8 mouse cellular contexts compared by ENCODE assay signal in genomic region chr12:84219121-84219561, GRCm38 (mm10). TPM values are rescaled to one million over a fixed set of nuclear protein-coding genes. Genes with fewer than 3 reads are reported as not detected.
DNase-seq lines count a peak whose midpoint lies in the region; ATAC-seq lines count a peak whose summit lies in the region.

No protein-coding gene starts in this region.

- WGBS in embryonic facial prominence, embryonic 15.5 days: 3% methylated on average over 14 of the region's 14 CpGs
- WGBS in intestine, embryonic 16.5 days: 7% methylated on average over 14 of the region's 14 CpGs
- WGBS in midbrain, embryonic 11.5 days: 4% methylated on average over 14 of the region's 14 CpGs

- no peaks in the 10 kb centered on the region for H3K36me3 ChIP-seq in embryonic facial prominence, embryonic 15.5 days
- no peaks in the 10 kb centered on the region for H3K36me3 ChIP-seq in intestine, embryonic 16.5 days (ENCODE audit: control insufficient read depth, insufficient read depth, low read length)
- H3K36me3 ChIP-seq in midbrain, embryonic 11.5 days (ENCODE audit: control insufficient read depth, insufficient read depth, low read length): no peaks in the 10 kb centered on the region

- H3K9me3 ChIP-seq in embryonic facial prominence, embryonic 15.5 days (replicated peaks): no peaks in the 10 kb centered on the region
- H3K9me3 ChIP-seq in intestine, embryonic 16.5 days (ENCODE audit: control insufficient read depth, low read length): no peaks in the 10 kb centered on the region
- no peaks in the 10 kb centered on the region for H3K9me3 ChIP-seq in midbrain, embryonic 11.5 days (ENCODE audit: control insufficient read depth, low read length)

- ATAC-seq in embryonic facial prominence, embryonic 15.5 days (ENCODE audit: insufficient number of reproducible peaks, low FRiP score, low TSS enrichment, low read depth): 0 out of 2 replicates have a peak, but pooled peaks have one; percentile 4
- ATAC-seq in intestine, embryonic 16.5 days: peak; percentile 25
- no peak for ATAC-seq in midbrain, embryonic 11.5 days (ENCODE audit: low FRiP score)

- DNase-seq in cerebellum, adult 9-10 months: peak; percentile 36
- DNase-seq in cerebellum, postnatal 14 days: no peak
- DNase-seq in 3134 (ENCODE audit: extremely low read depth, insufficient read length, low spot score): peak; percentile 34
- no peak for DNase-seq in midbrain, embryonic 11.5 days (ENCODE audit: low spot score, missing footprints)
- DNase-seq in ovary, postnatal 36 days (ENCODE audit: low spot score): no peak
- no peak for DNase-seq in spleen, postnatal 4 days (ENCODE audit: low spot score in 2 of 2)

- H3K9ac ChIP-seq in embryonic facial prominence, embryonic 15.5 days: peak overlapping the region; percentile 79
- peak overlapping the region; percentile 97 for H3K9ac ChIP-seq in intestine, embryonic 16.5 days (ENCODE audit: low read depth, low read length)
- peak overlapping the region; percentile 89 for H3K9ac ChIP-seq in midbrain, embryonic 11.5 days (ENCODE audit: low read length)

- H3K27me3 ChIP-seq in embryonic facial prominence, embryonic 15.5 days: no peaks in the 10 kb centered on the region
- no peaks in the 10 kb centered on the region for H3K27me3 ChIP-seq in intestine, embryonic 16.5 days (replicated peaks; ENCODE audit: control insufficient read depth, insufficient read depth, low read length)
- peaks cover 5% of the 10 kb centered on the region; the same call in 1 of the 2 replicates for H3K27me3 ChIP-seq in midbrain, embryonic 11.5 days (ENCODE audit: control insufficient read depth, insufficient read depth, low read length)

- H3K4me1 ChIP-seq in embryonic facial prominence, embryonic 15.5 days: peaks cover 45% of the 10 kb centered on the region
- peaks cover 37% of the 10 kb centered on the region for H3K4me1 ChIP-seq in intestine, embryonic 16.5 days (ENCODE audit: control insufficient read depth, insufficient read depth, low read length)
- peaks cover 31% of the 10 kb centered on the region for H3K4me1 ChIP-seq in midbrain, embryonic 11.5 days (ENCODE audit: control insufficient read depth, insufficient read depth, low read length)

- H3K4me3 ChIP-seq in embryonic facial prominence, embryonic 15.5 days (replicated peaks): peak overlapping the region; percentile 84
- peak overlapping the region; percentile 88 for H3K4me3 ChIP-seq in intestine, embryonic 16.5 days (ENCODE audit: low read length)
- H3K4me3 ChIP-seq in midbrain, embryonic 11.5 days (ENCODE audit: low read depth, low read length): peak overlapping the region; percentile 86

- peak overlapping the region; percentile 74 for H3K4me2 ChIP-seq in embryonic facial prominence, embryonic 15.5 days (replicated peaks)
- H3K4me2 ChIP-seq in intestine, embryonic 16.5 days (ENCODE audit: low read depth, low read length): peak overlapping the region; percentile 87
- peak overlapping the region; percentile 90 for H3K4me2 ChIP-seq in midbrain, embryonic 11.5 days

- peak overlapping the region; percentile 96 for H3K27ac ChIP-seq in embryonic facial prominence, embryonic 15.5 days (replicated peaks)
- peak overlapping the region; percentile 96 for H3K27ac ChIP-seq in intestine, embryonic 16.5 days (ENCODE audit: low read length)
- H3K27ac ChIP-seq in midbrain, embryonic 11.5 days (ENCODE audit: low read depth, low read length): no peak overlapping the region

RNA-seq across cellular contexts. Expression of gene Elmsan1, which starts 0.5 kb away (rescaled TPM):
- 15.4 and 15.9 TPM in 2 replicates for polyA plus RNA-seq in embryonic facial prominence, embryonic 15.5 days (2015; fragmentation: Nextera tagmentation; extraction: Ambion mirVana)
- polyA plus RNA-seq in intestine, embryonic 16.5 days (2015; fragmentation: Nextera tagmentation; extraction: Ambion mirVana): 6.3 and 6.7 TPM in 2 replicates
- 3.4 and 3.9 TPM in 2 replicates for polyA plus RNA-seq in midbrain, embryonic 11.5 days (2014; fragmentation: Nextera tagmentation; extraction: Ambion mirVana)

Comparison
In these comparisons a context has a peak if more than half of its experiments do, and no peak if none do; other contexts are left out.
1. DNase-seq: peak in cerebellum, adult 9-10 months (single experiment) and 3134 (single experiment); none in cerebellum, postnatal 14 days (0 of 2), midbrain, embryonic 11.5 days (single experiment), ovary, postnatal 36 days (single experiment) and spleen, postnatal 4 days (0 of 2).
2. Peak in every context shown above with its lines, with median percentiles within 50 percentile points of each other: H3K4me2 ChIP-seq, H3K4me3 ChIP-seq and H3K9ac ChIP-seq.